Mouse (Mus musculus) left cerebral cortex, postnatal 4 days (tissue): ENCODE results near the gene Pax8. TPM values are rescaled to one million over a fixed set of nuclear protein-coding genes. Genes with fewer than 3 reads are reported as not detected.

Experiments used
- DNase-seq: peaks from one replicate; pipeline ENCODE4 v3.0.0-alpha.2; 2022
- intact Hi-C: fragments of 180-260 bp; cut with DNase I; formaldehyde crosslinking; loops from one replicate; pipeline ENCODE4 v1.15.1; 2025
- total RNA-seq, 2 experiments: library from RNA; stranded (reverse); gene quantifications; 2 replicates each; pipeline ENCODE4 v1.2.3; 2021

The Pax8 gene
- total RNA-seq, 2 experiments from 2014 or later: not detected

DNA sequence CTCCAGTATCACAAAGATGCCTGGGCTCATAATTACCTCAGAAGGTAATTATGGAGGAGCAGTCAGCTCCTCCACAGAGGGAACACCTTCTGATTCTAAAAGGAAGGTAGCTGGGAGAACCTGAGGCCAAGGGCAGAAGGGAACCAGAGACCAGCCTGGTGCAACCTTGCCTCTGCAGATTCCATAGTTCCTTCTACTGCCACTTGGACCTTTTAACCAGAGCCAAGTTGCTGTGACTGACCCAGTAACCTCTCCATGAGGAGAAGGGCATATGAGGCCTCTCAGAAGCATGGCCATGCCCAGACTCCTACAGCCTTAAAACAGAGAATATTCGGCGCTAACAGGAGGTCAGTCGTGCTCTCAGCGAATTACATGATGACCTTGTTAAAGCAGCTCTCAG, 57.8 kb downstream of the Pax8 start:
- intact Hi-C loops: loop anchor here (10.0 kb wide), 1 partner anchor 347 kb away; the partner anchor contains the start of gene Cacna1b
- no peak for DNase-seq

DNA sequence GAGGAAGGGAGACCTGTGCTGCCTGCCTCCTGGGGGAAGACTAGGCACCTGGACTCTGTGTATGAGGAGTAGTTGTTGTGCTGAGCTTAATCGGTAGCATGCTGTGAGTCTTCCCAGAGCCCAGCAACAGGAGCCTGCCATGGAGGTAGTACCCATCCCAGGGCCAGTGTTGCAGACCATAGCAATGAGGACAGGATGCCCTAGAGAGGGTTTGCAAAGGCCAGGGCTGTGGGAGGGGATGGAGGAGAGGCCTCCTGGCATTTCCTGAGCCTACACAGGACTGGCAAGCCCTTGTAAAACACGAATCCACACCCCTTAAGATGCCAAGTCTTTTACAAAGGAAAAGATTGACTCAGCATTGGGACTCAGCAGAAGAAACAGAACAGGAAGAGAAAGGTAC, 58.3 kb downstream of the Pax8 start:
- intact Hi-C loops: loop anchor here (10.0 kb wide), 1 partner anchor 348 kb away; the partner anchor contains the start of gene Cacna1b
- no peak for DNase-seq

GRCm38 (mm10) chr2:24416668-24417067, 58.7 kb downstream of the Pax8 start:
- intact Hi-C loops: loop anchor here (10.0 kb wide), 1 partner anchor 348 kb away; the partner anchor contains the start of gene Cacna1b
- DNase-seq: peak; percentile 35

GRCm38 (mm10) chr2:24413677-24414076, 61.7 kb downstream of the Pax8 start:
- intact Hi-C loops: loop anchor here (5.0 to 10.0 kb wide), 2 partner anchors 154 to 351 kb away; partner anchors contain the start of gene Cacna1b
- no peak for DNase-seq

GRCm38 (mm10) chr2:24413172-24413571, 62.2 kb downstream of the Pax8 start:
- intact Hi-C loops: loop anchor here (5.0 to 10.0 kb wide), 2 partner anchors 154 to 352 kb away; partner anchors contain the start of gene Cacna1b
- no peak for DNase-seq

- intact Hi-C loops: loop anchor here (10.0 kb wide), 1 partner anchor 114 kb away; the partner anchor contains the start of gene Il1f10
- peak; percentile 78 for DNase-seq
Measured at GRCm38 (mm10) chr2:24409166-24409565, 66.2 kb downstream of the Pax8 start.

DNA sequence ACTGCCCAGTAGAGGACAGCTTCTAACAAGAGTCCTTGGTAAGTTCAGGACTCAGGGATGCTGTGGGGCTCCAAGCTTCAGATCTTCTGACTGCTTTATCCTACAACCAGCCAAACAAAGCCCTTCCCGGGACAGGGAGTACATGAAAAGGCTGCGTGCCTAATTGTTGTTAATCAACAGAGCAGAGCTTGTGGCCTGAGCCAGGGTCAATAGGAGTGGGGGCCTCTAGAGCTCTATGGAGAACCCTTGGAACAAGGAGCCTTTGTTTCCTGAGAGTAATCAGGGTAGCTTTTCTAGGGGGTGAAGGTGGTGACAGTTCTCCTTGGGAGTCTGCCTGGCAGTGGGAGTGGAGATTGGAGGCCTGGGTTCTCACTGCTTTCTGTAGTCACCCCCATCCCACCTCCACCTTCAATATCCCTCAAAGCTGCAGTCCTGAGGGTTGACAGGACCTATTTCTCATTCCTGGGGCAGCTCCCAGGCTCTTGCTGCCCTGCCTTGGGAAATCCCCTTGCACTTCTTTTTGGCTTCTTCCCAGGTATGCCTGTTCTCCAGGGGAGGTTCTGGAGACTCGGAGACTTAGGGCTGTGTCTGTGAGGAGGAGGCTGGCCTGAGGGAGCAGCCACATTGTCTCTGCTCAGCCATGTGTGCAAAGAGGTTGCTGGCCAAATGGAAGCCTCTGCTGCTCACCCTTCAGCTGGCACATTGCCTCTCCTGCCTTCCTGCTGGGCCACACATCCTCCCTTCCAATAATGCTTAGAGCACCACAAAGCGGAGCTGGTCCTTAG, 67.5 kb downstream of the Pax8 start:
- intact Hi-C loops: loop anchor here (10.0 kb wide), 1 partner anchor 113 kb away; the partner anchor contains the start of gene Il1f10
- peak; percentile 91 for DNase-seq

DNA sequence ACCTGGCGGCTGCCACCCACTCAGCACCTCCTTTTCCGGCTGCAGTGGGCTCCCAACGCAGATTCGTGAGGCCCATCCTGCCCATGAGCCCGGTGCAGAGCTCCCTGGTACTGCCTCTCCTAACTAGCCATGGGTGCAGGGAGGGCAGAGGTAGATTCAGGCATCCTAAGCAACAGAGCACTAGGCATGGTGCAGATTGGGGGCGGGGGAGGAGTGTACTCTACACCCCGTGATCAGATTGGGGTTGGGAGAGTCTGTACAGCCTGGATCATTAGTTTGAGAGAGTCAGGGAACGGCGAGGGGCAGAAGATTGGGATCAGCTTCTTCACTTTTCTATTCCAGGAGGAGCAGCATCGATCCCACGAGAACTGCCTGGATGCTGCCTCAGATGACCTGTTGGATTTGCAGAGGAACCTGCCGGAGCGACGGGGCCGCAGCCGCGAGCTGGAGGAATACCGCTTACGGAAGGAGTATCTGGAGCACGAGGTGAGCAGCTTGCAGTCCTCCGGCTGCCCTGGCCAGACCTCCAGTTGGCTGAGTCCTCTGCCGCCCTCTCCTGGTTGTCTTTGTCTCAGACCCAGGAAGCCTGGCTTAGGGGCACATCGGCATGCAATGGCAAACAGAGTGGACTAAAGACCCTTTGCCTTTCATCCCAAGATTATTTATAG, 69.9 kb downstream of the Pax8 start:
- peak; percentile 83 for DNase-seq
- intact Hi-C loops: loop anchor here (10.0 kb wide), 1 partner anchor 111 kb away; the partner anchor contains the start of gene Il1f10

DNA sequence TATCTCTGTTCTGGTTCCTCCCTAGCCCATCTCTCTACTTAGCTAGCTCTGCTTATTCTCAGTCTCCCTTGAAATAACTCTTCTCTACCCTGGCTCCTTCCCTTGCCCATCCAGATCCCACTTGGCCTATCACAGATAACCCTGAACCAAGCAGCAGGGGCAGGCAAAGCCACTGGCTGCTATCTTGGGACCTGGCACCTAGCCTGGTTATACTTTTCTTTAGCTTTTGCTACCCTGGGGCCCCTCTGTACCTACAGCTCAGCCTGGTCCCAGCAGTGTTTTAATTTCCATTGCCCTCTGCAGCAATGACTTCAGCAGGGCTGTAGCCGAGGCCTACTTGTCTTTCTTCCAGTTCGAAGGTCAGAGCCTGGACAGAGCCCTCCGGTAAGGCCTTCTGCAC, 74.7 kb downstream of the Pax8 start:
- intact Hi-C loops: loop anchor here (10.0 kb wide), 1 partner anchor 106 kb away; the partner anchor contains the start of gene Il1f10
- no peak for DNase-seq

DNA sequence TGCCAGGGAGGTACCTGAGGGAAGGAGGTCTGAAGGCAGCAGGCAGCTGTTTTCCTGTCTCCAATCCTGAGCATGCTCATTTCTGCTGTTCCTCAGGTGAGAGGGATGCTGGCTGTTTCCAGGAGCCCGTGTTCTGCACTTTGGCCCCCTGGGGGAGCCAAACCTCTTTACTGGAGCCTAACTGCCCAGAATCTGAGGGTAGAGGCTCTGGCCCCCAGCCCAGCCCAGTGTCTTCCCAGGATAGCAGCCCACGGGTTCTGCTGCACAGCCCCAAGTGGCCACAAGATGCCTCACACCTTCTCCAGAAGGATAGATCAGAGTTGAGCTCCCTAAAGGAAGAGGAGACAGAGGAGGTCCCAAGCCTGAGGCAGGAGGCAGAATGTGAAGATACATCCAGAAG, 78.3 kb downstream of the Pax8 start:
- no peak for DNase-seq
- intact Hi-C loops: no loop called here

GRCm38 (mm10) chr2:24393251-24393650, 82.1 kb downstream of the Pax8 start:
- intact Hi-C loops: no loop called here
- DNase-seq: no peak

DNA sequence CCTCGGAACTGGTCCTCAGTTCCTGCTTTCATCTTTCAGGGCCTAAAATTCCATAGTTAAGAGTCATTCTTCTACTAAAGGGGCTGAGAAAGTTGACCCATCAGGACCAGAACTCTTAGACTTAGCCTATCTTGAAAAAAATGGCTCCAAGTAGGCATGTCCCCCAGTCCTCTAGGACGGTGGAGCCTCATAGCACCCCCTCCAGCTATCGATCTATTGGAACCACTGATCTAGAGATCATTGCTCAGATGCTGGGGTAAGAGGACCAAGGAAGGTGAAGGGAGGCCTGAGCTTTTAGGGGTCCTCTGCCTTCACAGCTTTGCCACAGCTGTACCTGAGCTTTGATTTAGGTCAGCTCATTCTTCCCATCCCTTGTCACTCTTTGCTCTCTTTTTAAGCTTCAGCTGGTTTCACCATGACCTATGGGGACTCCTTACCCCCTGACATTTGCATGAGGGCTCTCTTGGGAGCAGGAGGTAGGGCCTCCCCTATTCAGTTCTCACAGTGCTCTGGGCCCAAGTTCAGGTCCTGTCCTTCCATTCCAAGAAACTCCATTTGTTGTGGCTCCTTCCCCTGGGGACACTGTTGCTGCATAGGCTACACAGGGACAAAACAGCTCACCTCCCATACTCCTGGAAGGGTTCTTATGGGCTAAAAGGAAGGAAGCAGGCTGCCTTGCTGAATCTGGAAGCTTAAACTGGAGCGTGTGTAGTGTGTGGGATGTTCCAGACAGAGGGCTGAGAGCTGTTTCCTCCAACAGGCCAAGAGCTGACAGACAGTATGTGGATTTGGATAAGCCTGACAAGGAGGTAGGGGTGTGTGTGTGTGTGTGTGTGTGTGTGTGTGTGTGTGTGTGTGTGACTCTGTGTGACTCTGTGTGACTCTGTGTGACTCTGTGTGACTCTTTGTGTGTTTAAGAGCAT, 87.8 kb downstream of the Pax8 start:
- no peak for DNase-seq
- intact Hi-C loops: no loop called here

DNA sequence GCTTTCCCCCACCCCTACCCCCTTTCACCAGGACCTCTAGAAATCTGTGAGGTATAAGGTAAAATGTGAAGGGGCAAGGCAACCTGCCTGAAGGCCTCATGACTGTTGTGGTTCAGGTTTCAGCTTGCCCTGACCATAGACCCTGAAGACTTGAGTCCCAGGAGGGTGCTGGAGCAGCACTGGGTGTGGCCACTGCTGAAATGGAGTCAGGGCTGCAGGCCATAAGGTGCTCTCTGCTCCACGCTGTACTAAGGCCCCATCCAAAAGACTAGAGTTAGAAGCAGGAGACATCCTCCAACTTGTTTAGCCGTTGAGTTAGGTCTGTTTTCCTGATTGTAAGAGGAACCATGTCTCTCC, 88.5 kb downstream of the Pax8 start:
- intact Hi-C loops: no loop called here
- DNase-seq: no peak

- DNase-seq: no peak
- intact Hi-C loops: no loop called here
Measured at GRCm38 (mm10) chr2:24386158-24386963, 89.0 kb downstream of the Pax8 start.

GRCm38 (mm10) chr2:24385111-24385961, 90.1 kb downstream of the Pax8 start:
- no peak for DNase-seq
- intact Hi-C loops: no loop called here

DNA sequence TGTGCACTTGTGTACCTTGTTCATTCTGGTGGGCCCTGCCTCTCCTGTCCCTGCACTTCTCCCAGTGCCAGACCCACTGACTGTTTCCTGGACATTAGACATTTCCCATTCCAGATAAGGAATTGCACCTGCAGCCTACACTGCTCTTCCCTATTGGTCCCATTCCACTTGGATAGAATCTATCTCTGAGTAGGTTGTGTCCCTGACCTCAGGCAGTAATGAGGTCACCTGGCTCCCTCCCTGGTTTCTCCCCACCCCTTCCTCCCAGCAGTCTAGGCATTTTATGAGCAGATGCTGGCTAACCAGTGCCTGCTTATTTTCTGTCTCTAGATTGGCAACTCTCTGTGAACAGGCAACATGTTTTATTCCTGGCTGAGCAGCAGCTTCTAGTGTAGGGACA, 91.0 kb downstream of the Pax8 start:
- DNase-seq: no peak
- intact Hi-C loops: no loop called here

DNA sequence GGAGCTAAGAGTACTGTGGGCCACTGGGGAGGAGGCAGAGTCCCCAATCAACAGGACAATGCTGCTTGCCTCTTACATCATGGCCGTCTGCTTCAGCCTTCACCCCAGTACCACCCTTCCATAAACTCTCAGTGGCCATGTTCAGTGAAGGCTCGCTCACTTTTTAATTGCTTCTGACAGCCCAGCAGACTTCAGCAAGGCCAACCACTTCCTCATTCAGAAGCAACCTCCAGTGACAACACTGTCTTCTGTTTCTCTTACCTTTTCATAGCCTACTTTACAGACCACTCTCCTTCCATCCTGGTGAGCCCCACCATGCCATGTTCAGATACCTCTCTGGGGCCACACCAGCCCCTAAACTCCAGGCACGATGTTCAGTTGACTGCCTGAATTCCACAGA, 91.8 kb downstream of the Pax8 start:
- intact Hi-C loops: no loop called here
- DNase-seq: no peak

GRCm38 (mm10) chr2:24382456-24383230, 92.8 kb downstream of the Pax8 start:
- intact Hi-C loops: no loop called here
- no peak for DNase-seq
